Mouse (Mus musculus) thymus, postnatal 25 days (tissue): ENCODE data around the gene Pip4k2c.
A peak's percentile ranks its signal among the peaks of the same experiment; 100 is the strongest.

Source experiments
- DNase-seq: peaks from one replicate; pipeline ENCODE4 v3.0.0; 2022

Gene Pip4k2c

GRCm38 (mm10) chr10:127211414-127211854 lies at the start of gene Pip4k2c:
Pip4k2c (minus strand) TSS chr10:127211585.
- DNase-seq, result peak; percentile 94

- no peak for DNase-seq
These were observed 47.1 kb upstream of the Pip4k2c start for GRCm38 (mm10) chr10:127258489-127258888.

- DNase-seq, result no peak
These were observed 46.4 kb upstream of the Pip4k2c start for GRCm38 (mm10) chr10:127257790-127258189.

- DNase-seq, result no peak
These were observed 44.4 kb upstream of the Pip4k2c start for GRCm38 (mm10) chr10:127255625-127256345.

- DNase-seq, result no peak
These were observed 39.4 kb upstream of the Pip4k2c start for GRCm38 (mm10) chr10:127250810-127251209.

GRCm38 (mm10) chr10:127238241-127238824 lies 26.9 kb upstream of the Pip4k2c start:
- DNase-seq, result no peak

- no peak for DNase-seq
These were observed 25.2 kb upstream of the Pip4k2c start for GRCm38 (mm10) chr10:127236541-127236940.

GRCm38 (mm10) chr10:127233141-127233540 lies 21.8 kb upstream of the Pip4k2c start:
- DNase-seq, result peak; percentile 35

GRCm38 (mm10) chr10:127231741-127232140 lies 20.4 kb upstream of the Pip4k2c start:
- DNase-seq, result no peak

- DNase-seq, result no peak
These were observed 19.3 kb upstream of the Pip4k2c start for GRCm38 (mm10) chr10:127230693-127231092.

GRCm38 (mm10) chr10:127228897-127229296 lies 17.5 kb upstream of the Pip4k2c start:
- DNase-seq, result peak; percentile 37

GRCm38 (mm10) chr10:127227163-127227562 lies 15.8 kb upstream of the Pip4k2c start:
- DNase-seq, result no peak

- no peak for DNase-seq
These were observed 15.0 kb upstream of the Pip4k2c start for GRCm38 (mm10) chr10:127226318-127226895.

- peak; percentile 21 for DNase-seq
These were observed 14.3 kb upstream of the Pip4k2c start for GRCm38 (mm10) chr10:127225732-127226131.

- no peak for DNase-seq
These were observed 13.8 kb upstream of the Pip4k2c start for GRCm38 (mm10) chr10:127225213-127225612.

GRCm38 (mm10) chr10:127218339-127218738 lies 7.0 kb upstream of the Pip4k2c start:
- no peak for DNase-seq

- DNase-seq, result no peak
These were observed 5.8 kb upstream of the Pip4k2c start for GRCm38 (mm10) chr10:127217177-127217576.

- DNase-seq, result no peak
These were observed 5.1 kb upstream of the Pip4k2c start for GRCm38 (mm10) chr10:127216456-127216855.

GRCm38 (mm10) chr10:127214422-127214803 lies 3.0 kb upstream of the Pip4k2c start:
- no peak for DNase-seq

GRCm38 (mm10) chr10:127213704-127214421 lies 2.5 kb upstream of the Pip4k2c start:
- DNase-seq, result no peak

- DNase-seq, result no peak
These were observed 1.9 kb upstream of the Pip4k2c start for GRCm38 (mm10) chr10:127213272-127213671.

- no peak for DNase-seq
These were observed 402 bp downstream of the Pip4k2c start for GRCm38 (mm10) chr10:127210961-127211405.

GRCm38 (mm10) chr10:127209928-127210570 lies 1.3 kb downstream of the Pip4k2c start:
- DNase-seq, result no peak
